ENCODE assay signal across 17 mouse cellular contexts in genomic region chr16:35624877-35625276, GRCm38 (mm10).
DNase-seq lines count a peak whose midpoint lies in the region; ATAC-seq and TF ChIP-seq lines count a peak whose summit lies in the region.
"Had no signal": no experiment of that assay in that cellular context is flagged by ENCODE, and none has a peak within 500 bp of the region (broad histone marks: within the 10 kb centered on the region; RNA-seq: fewer than 3 reads in every experiment).

No protein-coding gene starts in this region.

- ATAC-seq in neural tube, embryonic 12.5 days (ENCODE audit: low FRiP score, low read depth), result no peak
- ATAC-seq in hindbrain, embryonic 16.5 days, result peak; percentile 34
- peak; percentile 59 for ATAC-seq in midbrain, embryonic 16.5 days
- ATAC-seq: lung, postnatal 0 days had no signal

- peaks cover 12% of the 10 kb centered on the region; the same call in 1 of the 2 replicates for H3K4me1 ChIP-seq in neural tube, embryonic 12.5 days
- H3K4me1 ChIP-seq in hindbrain, embryonic 16.5 days (ENCODE audit: control insufficient read depth, insufficient read depth, low read depth, low read length), result peaks cover 16% of the 10 kb centered on the region
- H3K4me1 ChIP-seq in midbrain, embryonic 16.5 days (ENCODE audit: control insufficient read depth, insufficient read depth, low read length), result peaks cover 19% of the 10 kb centered on the region
- H3K4me1 ChIP-seq: liver, embryonic 15.5 days had no signal

- peak overlapping the region; percentile 21; the same call in 1 of the 2 replicates for H3K9ac ChIP-seq in neural tube, embryonic 12.5 days
- H3K9ac ChIP-seq in hindbrain, embryonic 16.5 days (ENCODE audit: low read depth, low read length), result no peak overlapping the region
- no peak overlapping the region; the same call in 1 of the 2 replicates for H3K9ac ChIP-seq in midbrain, embryonic 16.5 days (ENCODE audit: low read depth, low read length)
- H3K9ac ChIP-seq: limb, embryonic 15.5 days; liver, embryonic 15.5 days had no signal

- no peak overlapping the region for H3K4me3 ChIP-seq in neural tube, embryonic 12.5 days
- no peak overlapping the region for H3K4me3 ChIP-seq in hindbrain, embryonic 16.5 days (ENCODE audit: low read length)
- H3K4me3 ChIP-seq in midbrain, embryonic 16.5 days (ENCODE audit: low read depth, low read length), result no peak overlapping the region
- H3K4me3 ChIP-seq in layer of hippocampus, adult 2 months, result no peak overlapping the region
- H3K4me3 ChIP-seq: limb, embryonic 15.5 days; liver, embryonic 15.5 days had no signal

- 55% methylated on average over 6 of the region's 6 CpGs for WGBS in neural tube, embryonic 12.5 days
- WGBS in hindbrain, embryonic 16.5 days, result 28% methylated on average over 6 of the region's 6 CpGs
- 54% methylated on average over 6 of the region's 6 CpGs for WGBS in midbrain, embryonic 16.5 days

- no peak overlapping the region for H3K27ac ChIP-seq in neural tube, embryonic 12.5 days
- H3K27ac ChIP-seq in hindbrain, embryonic 16.5 days (ENCODE audit: low read depth, low read length), result peak overlapping the region; percentile 45
- H3K27ac ChIP-seq in midbrain, embryonic 16.5 days (ENCODE audit: low read length), result peak overlapping the region; percentile 59
- no peak overlapping the region for H3K27ac ChIP-seq in layer of hippocampus, adult 2 months
- H3K27ac ChIP-seq: limb, embryonic 15.5 days; liver, embryonic 15.5 days had no signal

- no peak for DNase-seq in neural tube, embryonic 10.5 days (ENCODE audit: extremely low spot score, low spot score)
- DNase-seq in heart, adult 8-10 months (ENCODE audit: low spot score), result no peak
- DNase-seq in heart, adult 9 months (ENCODE audit: low spot score in 2 of 2), result no peak
- no peak for DNase-seq in layer of hippocampus, adult 2 months (ENCODE audit: low spot score in 2 of 2)
- DNase-seq: heart, postnatal 10 days; kidney, adult 9 months; kidney, postnatal 25 days; layer of hippocampus, adult 9-11 months; right cerebral cortex, postnatal 25 days; thymus, postnatal 36 days had no signal

- no peak overlapping the region for H3K4me2 ChIP-seq in neural tube, embryonic 12.5 days (replicated peaks)
- 0 out of 2 replicates have a peak overlapping the region, but pooled peaks have one; percentile 0 for H3K4me2 ChIP-seq in hindbrain, embryonic 16.5 days (ENCODE audit: low read length)
- no peak overlapping the region for H3K4me2 ChIP-seq in midbrain, embryonic 16.5 days (ENCODE audit: low read length)
- H3K4me2 ChIP-seq: heart, embryonic 11.5 days; limb, embryonic 15.5 days; liver, embryonic 15.5 days had no signal

- peaks cover 16% of the 10 kb centered on the region for H3K36me3 ChIP-seq in neural tube, embryonic 12.5 days
- H3K36me3 ChIP-seq in hindbrain, embryonic 16.5 days (ENCODE audit: control insufficient read depth, insufficient read depth, low read length), result no peaks in the 10 kb centered on the region
- H3K36me3 ChIP-seq in midbrain, embryonic 16.5 days (ENCODE audit: control insufficient read depth, insufficient read depth, low read length), result no peaks in the 10 kb centered on the region
- H3K36me3 ChIP-seq: limb, embryonic 15.5 days; liver, embryonic 15.5 days had no signal

- no peaks in the 10 kb centered on the region for H3K9me3 ChIP-seq in neural tube, embryonic 12.5 days
- H3K9me3 ChIP-seq in hindbrain, embryonic 16.5 days (ENCODE audit: control insufficient read depth, low read length), result no peaks in the 10 kb centered on the region
- H3K9me3 ChIP-seq in midbrain, embryonic 16.5 days (replicated peaks; ENCODE audit: control insufficient read depth, low read length, poor library complexity, severe bottlenecking), result no peaks in the 10 kb centered on the region
- H3K9me3 ChIP-seq: limb, embryonic 15.5 days; liver, embryonic 15.5 days had no signal

- H3K27me3 ChIP-seq in neural tube, embryonic 12.5 days (replicated peaks), result no peaks in the 10 kb centered on the region
- H3K27me3 ChIP-seq in hindbrain, embryonic 16.5 days (replicated peaks; ENCODE audit: control insufficient read depth, insufficient read depth, low read length), result no peaks in the 10 kb centered on the region
- H3K27me3 ChIP-seq in midbrain, embryonic 16.5 days (ENCODE audit: control insufficient read depth, insufficient read depth, low read depth, low read length), result no peaks in the 10 kb centered on the region
- H3K27me3 ChIP-seq: limb, embryonic 15.5 days; liver, embryonic 15.5 days had no signal

- no peak for TF ChIP-seq CTCF in layer of hippocampus, adult 2 months (conservative IDR thresholded peaks at IDR 0.05)

Comparison
In these comparisons a context has a peak if more than half of its experiments do, and no peak if none do; other contexts are left out.
1. H3K27ac ChIP-seq: peak in hindbrain, embryonic 16.5 days (single experiment) and midbrain, embryonic 16.5 days (single experiment); none in neural tube, embryonic 12.5 days (single experiment) and layer of hippocampus, adult 2 months (single experiment).